Mouse (Mus musculus) lung, adult 2 months (tissue): ENCODE results near the gene 4930550C14Rik. TPM values are rescaled to one million over a fixed set of nuclear protein-coding genes. Genes with fewer than 3 reads are reported as not detected.

ENCODE experiments used
- DNase-seq: peaks from one replicate; pipeline ENCODE4 v3.0.0; 2022
- H3K4me1 ChIP-seq: fragments of 200-500 bp; 2 replicates; pipeline ENCODE4 v1.6.1; 2011; ENCODE audit warnings: low read length; ENCODE audit not compliant: control insufficient read depth, insufficient read depth
- H3K4me3 ChIP-seq: fragments of 200-500 bp; replicated peaks from 2 replicates; pipeline ENCODE3; 2011; ENCODE audit warnings: low read depth, mild to moderate bottlenecking, control low read depth, low read length; ENCODE audit errors: extremely low read depth
- CTCF ChIP-seq: fragments of 200-500 bp; IDR thresholded peaks from 2 replicates; pipeline ENCODE4 v1.5.1; 2011; ENCODE audit warnings: mild to moderate bottlenecking, low read length, control low read depth; ENCODE audit not compliant: insufficient read depth
- POLR2A ChIP-seq: fragments of 200-500 bp; IDR thresholded peaks from 2 replicates; pipeline ENCODE4 v1.6.1; 2011; ENCODE audit warnings: low read depth, mild to moderate bottlenecking, control low read depth, low read length, borderline replicate concordance; ENCODE audit errors: extremely low read depth
- WGBS: fragments of 180-500 bp; shearing (Covaris S2); methylation state at CpG from one replicate; pipeline ENCODE4 v1.1.7; 2018; 5-methylcytosine and 5-hydroxymethylcytosine counted together
- polyA plus RNA-seq: library from polyadenylated mRNA; depleted of rRNA; stranded (reverse); fragments of >200 nt; gene quantifications from 2 replicates; pipeline ENCODE4 v1.2.3, GENCODE M21; 2012

4930550C14Rik gene
- polyA plus RNA-seq, 1 experiment = 1.3 TPM

GRCm38 (mm10) chr9:53401146-53401545 is 979 bp upstream of the 4930550C14Rik start:
- H3K4me1 ChIP-seq = peaks cover 7% of the 10 kb centered on the region
- TF ChIP-seq POLR2A (no peak), CTCF (no peak)
- no peak for DNase-seq
- 88% methylated on average over 8 of the region's 8 CpGs for WGBS
- H3K4me3 ChIP-seq = no peak overlapping the region

DNA sequence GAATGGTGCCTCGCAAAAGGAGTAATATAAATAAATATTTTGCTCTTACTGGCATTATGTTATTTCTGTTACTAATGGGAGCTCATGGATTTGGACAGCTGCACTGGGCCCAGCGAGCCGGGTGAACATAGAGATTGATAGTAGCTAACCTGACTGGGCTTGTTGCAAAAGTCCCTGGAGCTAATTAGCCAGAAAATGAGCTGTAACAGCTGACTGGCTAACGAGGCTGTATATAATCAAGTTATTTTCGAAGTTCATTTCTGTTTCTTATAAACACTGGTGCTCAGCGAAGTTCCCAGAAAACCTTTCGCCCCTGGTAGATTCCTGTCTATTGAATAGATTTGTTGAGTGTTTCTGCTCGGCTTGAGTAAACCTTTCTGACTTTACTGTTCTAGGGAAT is 866 bp downstream of the 4930550C14Rik start:
- no peak for DNase-seq
- Histone ChIP-seq H3K4me3 (no peak overlapping the region), H3K4me1 (peaks cover 7% of the 10 kb centered on the region)
- TF ChIP-seq POLR2A (no peak), CTCF (no peak)
- WGBS = 67% methylated on average over 8 of the region's 8 CpGs

DNA sequence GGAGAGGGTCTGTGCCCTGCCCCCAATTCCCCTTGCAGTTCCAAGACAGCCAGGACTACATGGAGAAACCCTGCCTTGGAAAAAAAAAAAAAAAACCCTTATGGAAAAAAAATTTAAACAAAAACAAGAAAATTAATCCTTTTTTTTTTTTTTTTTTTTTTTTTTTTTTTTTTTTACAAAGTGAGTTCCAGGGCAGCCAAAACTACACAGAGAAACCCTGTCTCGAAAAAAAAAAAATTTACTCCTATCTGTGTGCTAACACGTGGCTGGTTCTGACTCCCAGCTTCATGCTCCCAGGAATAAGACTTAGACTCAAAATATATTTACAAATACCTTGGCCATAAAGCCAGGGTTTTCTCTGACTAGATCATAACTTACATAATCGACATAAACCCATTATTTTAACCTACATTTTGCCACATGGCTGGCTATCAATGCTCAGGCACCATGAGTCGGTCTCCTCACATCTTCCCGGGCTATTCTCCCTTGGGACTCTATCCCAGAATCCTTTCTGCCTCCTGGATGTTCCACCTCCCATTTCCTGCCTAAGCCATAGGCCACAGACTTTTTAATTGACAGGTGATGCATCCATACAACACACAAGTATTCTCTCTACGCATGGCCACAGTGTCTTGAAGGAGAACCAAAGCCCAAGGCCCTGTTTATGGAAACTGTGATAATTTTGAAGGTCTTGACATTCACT is 2.1 kb downstream of the 4930550C14Rik start:
- TF ChIP-seq POLR2A = no peak
- TF ChIP-seq CTCF = no peak
- Histone ChIP-seq H3K4me3 (no peak overlapping the region), H3K4me1 (peaks cover 7% of the 10 kb centered on the region)
- 78% methylated on average over 6 of the region's 6 CpGs for WGBS
- no peak for DNase-seq

DNA sequence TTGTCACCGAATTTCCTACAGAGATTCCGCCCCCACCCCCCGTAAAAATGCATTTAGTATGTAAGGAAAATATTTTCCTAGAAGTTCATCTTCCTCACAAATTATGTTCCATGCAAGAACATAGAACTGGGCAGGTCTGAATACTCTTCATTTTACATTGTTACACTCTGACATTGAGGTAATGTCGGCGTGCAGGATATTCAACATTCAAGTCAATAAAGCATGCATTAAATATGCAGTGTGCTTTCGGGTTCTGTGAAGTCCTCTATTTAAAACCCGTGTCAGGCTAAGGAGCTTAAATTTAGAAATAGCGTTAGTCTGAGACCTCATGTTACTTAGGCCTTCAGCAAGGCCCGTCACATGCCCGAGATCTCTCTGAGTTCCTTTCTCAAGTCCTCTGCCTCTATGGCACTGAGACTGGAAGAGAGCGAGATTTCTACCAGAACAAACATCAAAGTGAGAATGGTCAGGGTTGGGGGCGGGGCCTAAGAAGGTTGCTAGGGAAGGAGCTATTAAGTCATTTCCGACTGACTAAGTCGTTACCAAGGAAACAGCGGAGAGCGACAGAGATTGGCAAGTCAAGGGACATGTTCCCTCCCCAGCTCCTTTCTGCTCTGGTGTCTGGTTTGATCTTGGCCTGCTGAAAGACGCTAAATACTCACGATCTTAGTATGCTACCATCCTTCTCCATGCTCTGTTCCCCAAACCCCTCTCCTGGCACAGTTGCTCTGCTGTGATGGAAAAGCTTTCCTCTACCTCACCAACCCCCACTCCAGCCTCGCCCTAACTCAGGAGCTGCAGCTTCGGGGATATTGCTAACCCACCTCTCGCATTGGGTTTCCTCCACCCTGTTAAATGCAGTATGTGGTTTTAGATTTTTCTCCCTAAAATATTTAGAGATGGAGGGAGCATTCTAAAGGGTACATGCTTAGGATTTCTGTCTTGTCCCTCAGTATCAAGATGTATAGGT is 2.9 kb downstream of the 4930550C14Rik start:
- H3K4me3 ChIP-seq = peak overlapping the region; percentile 40
- TF ChIP-seq POLR2A (peak; percentile 45; the same call in 1 of the 2 replicates), CTCF (no peak)
- peak; percentile 50 for DNase-seq
- WGBS = 25% methylated on average over 21 of the region's 21 CpGs
- peaks cover 7% of the 10 kb centered on the region for H3K4me1 ChIP-seq

GRCm38 (mm10) chr9:53408548-53408947 is 6.4 kb downstream of the 4930550C14Rik start:
- no peak overlapping the region for H3K4me3 ChIP-seq
- TF ChIP-seq POLR2A (no peak), CTCF (no peak)
- WGBS = 66% methylated on average over 4 of the region's 4 CpGs
- H3K4me1 ChIP-seq = no peaks in the 10 kb centered on the region
- DNase-seq = no peak

DNA sequence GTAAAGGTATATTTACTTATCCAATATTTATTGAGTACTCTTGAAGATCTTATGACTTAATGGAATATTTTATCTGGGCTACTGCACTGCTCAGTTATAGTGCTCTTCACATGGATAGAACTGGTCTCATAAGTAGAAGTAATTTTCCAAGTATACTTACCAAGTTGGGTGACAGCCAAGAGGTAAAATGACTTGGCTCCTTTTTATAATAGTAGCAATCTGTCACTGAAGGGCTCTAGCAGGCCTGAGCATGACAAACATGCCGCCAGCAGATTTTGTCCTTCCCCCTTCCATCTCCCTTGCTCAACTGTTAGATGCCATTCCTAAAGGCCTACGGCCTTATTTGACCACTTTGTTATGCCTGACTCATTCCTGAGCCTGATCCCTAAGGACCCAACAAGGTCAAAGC is 6.8 kb downstream of the 4930550C14Rik start:
- no peak for TF ChIP-seq CTCF
- no peak for TF ChIP-seq POLR2A
- no peak for DNase-seq
- no peak overlapping the region for H3K4me3 ChIP-seq
- H3K4me1 ChIP-seq = no peaks in the 10 kb centered on the region
- 47% methylated on average over 2 of the region's 2 CpGs for WGBS

- H3K4me1 ChIP-seq = no peaks in the 10 kb centered on the region
- no peak for DNase-seq
- WGBS = 90% methylated on average over 3 of the region's 3 CpGs
- TF ChIP-seq POLR2A (no peak), CTCF (no peak)
- H3K4me3 ChIP-seq = no peak overlapping the region
Observed at GRCm38 (mm10) chr9:53409427-53409826, 7.3 kb downstream of the 4930550C14Rik start.

DNA sequence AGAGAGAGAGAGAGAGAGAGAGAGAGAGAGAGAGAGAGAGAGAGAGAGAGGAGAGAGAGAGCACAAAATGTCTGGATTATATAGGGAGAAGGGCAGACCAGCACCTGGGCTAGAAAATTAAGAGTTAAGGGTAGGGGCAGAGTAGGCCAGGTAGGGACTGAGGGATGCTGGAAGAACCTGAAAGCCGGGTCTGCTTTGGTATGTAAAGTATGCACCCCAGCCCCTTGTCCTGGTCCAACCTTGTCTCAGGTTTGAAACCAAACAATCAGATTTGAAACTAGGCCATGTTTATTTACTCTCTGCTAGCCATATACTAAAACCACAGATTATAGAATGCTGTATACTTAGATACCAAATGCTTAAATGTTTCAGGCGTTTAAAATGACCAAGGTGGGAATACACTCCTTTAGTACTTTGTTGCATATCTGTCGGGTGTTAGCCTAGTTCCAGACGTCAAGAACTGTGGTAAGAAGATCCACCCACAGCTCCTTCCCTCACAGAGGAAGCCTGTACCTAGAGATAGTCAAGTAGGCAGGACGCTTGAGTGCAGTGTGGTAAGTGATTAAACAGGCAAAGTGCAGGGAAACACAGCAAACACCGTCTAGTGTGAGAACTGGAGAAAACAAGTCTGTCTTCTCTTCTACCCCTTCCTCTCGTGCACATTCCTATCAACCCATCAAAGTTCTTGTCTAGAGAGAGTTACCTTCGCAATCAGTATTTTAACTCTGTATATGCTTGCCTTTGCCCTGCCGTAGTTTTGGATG is 20.2 kb downstream of the 4930550C14Rik start:
- Histone ChIP-seq H3K4me1 (no peaks in the 10 kb centered on the region), H3K4me3 (no peak overlapping the region)
- WGBS = 43% methylated on average over 9 of the region's 9 CpGs
- DNase-seq = no peak
- TF ChIP-seq POLR2A (no peak), CTCF (no peak)

DNA sequence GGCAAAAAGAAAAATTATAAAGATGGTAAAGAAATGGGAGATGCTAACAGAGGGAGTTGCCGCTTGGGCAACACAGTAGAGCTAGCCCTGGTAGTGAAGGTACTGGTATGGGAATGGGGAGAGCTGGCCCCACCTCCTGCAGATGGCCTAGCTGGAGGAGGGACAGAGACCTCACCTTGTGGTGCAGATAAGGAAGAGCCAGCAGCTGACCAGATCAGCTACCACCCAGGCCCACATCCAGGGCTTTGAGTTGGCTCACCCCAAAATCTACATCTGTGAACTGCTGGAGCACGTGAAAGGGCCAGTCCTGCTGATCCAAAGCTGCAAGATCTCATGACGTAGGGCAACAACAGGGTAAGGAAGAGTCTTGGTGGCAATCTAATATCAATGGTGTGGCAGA is 24.6 kb downstream of the 4930550C14Rik start:
- DNase-seq = no peak
- 83% methylated on average over 3 of the region's 3 CpGs for WGBS
- Histone ChIP-seq H3K4me3 (no peak overlapping the region), H3K4me1 (no peaks in the 10 kb centered on the region)
- TF ChIP-seq CTCF (no peak), POLR2A (no peak)
